Mouse (Mus musculus) brain, embryonic 14.5 days (tissue): Measurements from ENCODE around the gene Ykt6.
"Not testable (repeated sequence)": the region's sequence is repeated elsewhere in the genome, so short reads cannot be mapped to it uniquely, and the experiment has no call there.

Source experiments
- CTCF ChIP-seq: fragments of 200-500 bp; IDR thresholded peaks from 2 replicates; pipeline ENCODE4 v1.5.1; 2012; ENCODE audit warnings: inconsistent platforms, mild to moderate bottlenecking, moderate library complexity, borderline replicate concordance; ENCODE audit not compliant: insufficient read depth, insufficient read length; ENCODE audit errors: extremely low read depth
- POLR2A ChIP-seq: fragments of 200-500 bp; IDR thresholded peaks from 2 replicates; pipeline ENCODE4 v1.6.1; 2012; ENCODE audit warnings: mild to moderate bottlenecking, inconsistent platforms, borderline replicate concordance; ENCODE audit not compliant: poor library complexity, insufficient read depth, insufficient read length, severe bottlenecking; ENCODE audit errors: extremely low read depth

DNA sequence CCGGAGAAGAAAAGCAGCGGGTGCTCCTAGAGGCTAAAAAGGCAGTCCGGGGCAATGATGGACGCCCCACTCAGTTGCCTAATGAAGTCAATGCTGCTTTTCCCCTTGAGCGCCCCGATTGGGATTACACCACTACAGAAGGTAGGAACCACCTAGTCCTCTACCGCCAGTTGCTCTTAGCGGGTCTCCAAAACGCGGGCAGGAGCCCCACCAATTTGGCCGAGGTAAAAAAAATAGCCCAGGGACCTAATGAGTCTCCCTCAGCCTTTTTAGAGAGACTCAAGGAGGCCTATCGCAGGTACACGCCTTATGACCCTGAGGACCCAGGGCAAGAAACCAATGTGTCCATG lies 52.3 kb downstream of the Ykt6 start:
- not testable (repeated sequence) for TF ChIP-seq CTCF, POLR2A
